Mouse (Mus musculus) T-helper 2 cell (primary cell): ENCODE data around the gene Rpgrip1l.

Experiments used
- in situ Hi-C: fragments of 300-600 bp; cut with MboI, MseI; formaldehyde crosslinking; loops from one replicate; pipeline ENCODE4 v1.15.1; 2025; ENCODE audit warnings: high pct_unique_total_duplicates

The Rpgrip1l gene

DNA sequence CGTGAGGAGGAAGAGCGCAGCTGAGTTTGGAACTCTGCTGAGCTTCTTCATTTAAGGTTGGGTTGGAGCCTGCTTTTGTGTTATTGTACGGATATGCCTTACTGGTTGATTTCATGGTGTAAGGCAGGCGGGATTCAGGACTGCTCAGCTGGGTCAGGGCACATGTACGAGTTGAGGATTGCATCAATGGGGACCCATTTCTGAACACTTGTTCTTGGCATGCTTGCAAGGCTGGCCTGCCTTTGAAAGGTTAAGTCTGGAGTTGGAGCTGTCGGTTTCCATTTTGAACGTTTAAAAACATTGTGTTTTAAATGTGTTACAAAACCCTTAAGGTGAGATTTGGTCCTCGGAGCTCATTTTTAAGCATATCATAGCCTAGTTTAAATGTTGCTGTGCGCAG lies 16.0 kb upstream of the Rpgrip1l start:
- in situ Hi-C loops = no loop called here

DNA sequence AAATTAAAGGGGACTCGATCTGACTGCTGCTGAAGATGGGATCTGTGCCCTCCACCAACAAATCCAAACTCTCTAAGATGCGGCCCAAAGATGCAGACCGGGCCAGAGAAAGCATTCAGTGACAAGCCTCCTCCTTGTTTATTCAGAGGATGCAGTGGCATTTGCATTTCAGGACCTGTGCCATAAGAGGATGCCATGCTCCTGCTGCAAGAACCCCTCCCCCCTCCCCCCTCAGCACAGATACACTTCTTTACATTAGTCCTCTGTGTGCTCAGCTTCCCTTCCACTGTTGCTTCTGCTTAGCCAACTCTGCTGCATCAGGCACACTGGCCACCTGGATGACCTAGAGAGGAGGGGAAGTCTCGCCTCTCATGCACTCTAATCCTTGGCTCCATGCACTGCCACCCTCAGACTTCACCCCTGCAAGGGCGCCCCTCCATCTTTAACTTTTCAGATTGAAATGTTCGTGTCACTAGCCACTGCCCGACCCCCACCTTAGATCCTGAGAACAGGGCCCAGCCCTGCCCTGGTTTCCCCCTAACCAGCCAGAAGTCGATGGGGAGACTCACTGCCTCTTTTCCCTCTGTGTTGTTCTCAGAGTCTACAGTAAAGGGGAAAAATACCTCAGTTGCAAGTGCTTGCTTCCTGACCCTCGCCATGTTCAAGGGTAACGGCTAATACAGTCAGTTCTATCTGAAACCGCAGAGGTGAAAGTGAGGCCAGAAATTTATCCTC lies 14.6 kb upstream of the Rpgrip1l start:
- in situ Hi-C loops = no loop called here

DNA sequence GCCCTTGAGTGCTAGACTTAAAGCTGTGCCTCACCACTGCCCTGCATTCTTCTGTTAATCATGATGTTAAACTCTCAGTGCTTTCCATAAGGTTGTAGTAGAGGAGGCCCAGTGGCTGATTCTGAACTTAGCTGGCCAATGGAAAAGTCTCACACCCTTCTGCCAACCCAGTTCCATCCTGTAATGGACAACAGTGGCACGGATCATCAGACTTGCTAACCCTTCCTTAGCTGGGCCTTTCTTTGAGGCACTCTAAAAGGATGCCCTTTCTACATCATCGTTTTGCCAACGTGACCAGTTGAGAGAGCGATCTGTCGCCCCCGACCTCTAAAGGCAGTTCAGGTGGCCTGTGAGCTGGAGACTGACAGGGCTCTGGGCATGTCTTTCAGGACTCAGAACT lies 13.9 kb upstream of the Rpgrip1l start:
- in situ Hi-C loops = no loop called here

DNA sequence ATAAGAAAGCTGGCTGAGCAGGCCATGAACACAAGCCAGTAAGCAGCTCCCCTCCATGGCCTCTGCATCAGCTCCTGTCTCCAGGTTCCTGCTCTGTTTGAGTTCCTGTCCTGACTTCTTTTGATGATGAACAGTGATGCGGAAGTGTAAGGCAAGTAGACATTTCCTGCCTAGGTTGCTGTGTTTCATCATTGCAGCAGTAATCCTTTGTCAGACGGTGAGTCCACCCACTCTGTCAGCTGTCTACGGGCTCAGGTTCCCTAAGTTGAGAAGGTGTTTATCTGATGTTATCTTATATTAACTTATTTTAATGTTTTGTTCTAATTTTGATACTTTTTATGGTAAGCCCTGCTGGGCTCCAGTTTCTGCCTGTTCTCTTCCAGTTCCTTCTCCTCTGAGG lies 13.0 kb upstream of the Rpgrip1l start:
- in situ Hi-C loops = no loop called here

DNA sequence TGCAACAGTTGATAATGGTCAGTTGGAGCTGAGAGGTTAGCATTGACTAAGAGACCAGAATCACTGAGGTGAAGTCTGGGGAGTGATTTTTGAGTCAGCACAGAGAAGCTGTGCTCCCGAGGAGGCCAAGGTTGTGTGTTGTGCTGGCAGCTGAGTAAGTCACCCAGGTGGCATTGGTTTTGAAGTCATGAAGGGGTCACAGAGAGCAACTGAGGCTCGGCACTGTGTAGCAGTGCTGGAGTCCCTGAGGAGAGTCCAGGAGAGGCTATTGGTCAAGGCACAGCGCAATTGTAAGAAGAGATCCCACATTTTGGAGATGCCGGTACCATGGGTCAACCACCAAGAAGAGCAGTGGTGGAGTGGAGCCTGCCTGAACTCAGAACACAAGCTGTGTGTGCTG lies 11.9 kb upstream of the Rpgrip1l start:
- in situ Hi-C loops = loop anchor here (25.0 kb wide), 1 partner anchor 438 kb away; no protein-coding TSS in a partner anchor

DNA sequence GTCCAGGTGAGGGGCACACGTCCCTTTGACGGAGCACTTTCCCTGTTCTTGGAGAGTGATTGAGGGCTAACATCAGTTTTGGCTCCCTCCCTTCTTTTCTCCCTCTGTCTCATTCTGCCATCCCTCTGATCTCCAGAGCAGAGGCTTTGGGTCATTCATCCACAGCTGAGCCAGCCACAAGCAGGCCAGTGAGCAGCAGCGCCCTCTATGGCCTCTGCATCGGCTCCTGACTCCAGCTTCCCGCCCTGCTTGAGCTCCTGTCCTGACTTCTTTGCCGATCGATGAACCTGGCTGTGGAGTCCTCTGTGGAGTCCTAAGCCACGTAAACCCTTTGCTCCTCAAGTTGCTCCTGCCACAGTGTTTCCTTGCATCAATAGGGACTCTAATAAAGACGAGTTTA lies 11.2 kb upstream of the Rpgrip1l start:
- in situ Hi-C loops = loop anchor here (25.0 kb wide), 1 partner anchor 437 kb away; no protein-coding TSS in a partner anchor

DNA sequence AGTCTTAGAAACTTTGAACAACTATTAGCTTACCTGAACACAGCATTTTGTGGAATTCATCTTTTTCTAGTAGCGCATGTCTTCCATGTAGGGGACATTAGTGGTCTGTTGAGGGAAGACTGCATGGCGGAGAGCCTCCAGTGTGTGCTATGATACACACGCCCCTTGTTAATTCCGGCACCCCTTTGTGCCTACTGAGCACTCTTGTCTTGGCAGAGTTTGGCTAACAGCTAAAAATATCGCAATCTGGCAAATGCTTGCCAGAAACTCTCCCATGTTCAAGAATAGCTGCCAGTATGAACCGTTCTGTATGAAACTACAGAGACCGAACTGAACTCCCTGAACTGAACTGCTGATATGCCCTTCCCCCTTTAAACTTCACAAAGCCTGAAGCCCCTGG lies 10.4 kb upstream of the Rpgrip1l start:
- in situ Hi-C loops = loop anchor here (25.0 kb wide), 1 partner anchor 436 kb away; no protein-coding TSS in a partner anchor

DNA sequence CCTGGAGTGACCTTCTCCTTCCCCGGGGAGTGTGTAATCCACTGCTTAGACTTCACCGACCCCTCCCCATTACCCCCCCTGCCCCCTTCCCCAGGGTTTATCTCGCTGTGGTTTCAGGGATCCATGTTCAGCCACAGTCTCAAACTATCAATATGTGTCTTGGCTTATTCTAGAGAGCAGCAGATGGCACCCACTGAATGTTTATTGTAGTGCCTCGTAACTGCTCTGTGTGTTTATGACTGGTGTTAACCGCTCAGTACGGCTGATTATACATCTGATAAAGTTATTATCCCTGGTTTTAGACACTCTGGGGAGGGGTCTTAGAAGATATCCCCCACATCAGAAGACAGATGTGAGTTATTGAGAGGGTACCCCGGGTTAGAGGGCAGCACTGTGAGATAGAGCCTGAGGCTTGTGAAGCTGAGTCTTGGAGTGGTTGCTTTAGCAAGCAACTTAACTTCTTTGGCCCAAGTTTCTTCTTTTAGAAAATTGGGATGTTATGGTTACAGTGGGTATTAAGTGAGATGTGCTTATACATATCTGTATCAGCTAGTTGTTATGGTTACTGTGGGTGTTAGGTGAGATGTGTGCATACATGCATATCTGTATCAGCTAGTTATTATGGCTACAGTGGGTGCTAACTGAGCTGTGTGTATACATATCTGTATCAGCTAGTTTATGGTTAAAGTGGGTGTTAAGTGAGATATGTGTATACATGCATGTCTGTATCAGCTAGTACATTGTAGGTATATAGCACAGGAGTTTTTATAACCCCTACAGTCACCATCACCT lies 6.1 kb upstream of the Rpgrip1l start:
- in situ Hi-C loops = loop anchor here (25.0 kb wide), 1 partner anchor 432 kb away; no protein-coding TSS in a partner anchor

DNA sequence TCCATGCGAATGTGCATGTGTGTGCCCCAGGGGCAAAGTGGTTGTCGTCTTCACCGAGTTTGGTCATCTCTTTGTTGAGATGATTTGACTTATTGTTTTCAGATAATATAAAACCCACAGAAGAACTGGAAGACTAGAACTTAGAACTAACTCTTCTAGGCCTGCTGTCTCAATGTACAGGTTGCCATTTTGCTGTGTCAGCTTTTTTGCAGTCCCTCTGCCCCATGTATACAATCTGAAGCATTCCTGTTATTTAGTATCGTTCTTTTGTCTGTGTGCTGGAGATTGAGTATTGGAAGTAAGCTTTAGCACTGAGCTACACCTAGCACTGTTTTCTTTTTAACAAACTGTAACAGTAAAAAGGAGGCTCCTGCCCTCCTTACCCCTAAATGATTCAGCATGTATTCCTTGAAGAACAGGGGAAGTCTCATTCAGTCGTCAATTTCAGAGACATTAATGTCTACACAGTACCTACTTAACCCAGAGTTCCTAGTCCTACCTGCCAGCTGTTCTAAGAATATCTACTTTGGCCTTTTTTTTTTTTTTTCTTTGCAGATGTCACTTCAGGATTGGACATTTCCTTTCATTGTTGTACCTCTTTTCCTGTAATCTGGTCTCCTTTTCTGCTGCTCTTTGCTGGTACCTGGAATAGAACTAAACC lies 4.6 kb upstream of the Rpgrip1l start:
- in situ Hi-C loops = loop anchor here (25.0 kb wide), 1 partner anchor 430 kb away; no protein-coding TSS in a partner anchor

DNA sequence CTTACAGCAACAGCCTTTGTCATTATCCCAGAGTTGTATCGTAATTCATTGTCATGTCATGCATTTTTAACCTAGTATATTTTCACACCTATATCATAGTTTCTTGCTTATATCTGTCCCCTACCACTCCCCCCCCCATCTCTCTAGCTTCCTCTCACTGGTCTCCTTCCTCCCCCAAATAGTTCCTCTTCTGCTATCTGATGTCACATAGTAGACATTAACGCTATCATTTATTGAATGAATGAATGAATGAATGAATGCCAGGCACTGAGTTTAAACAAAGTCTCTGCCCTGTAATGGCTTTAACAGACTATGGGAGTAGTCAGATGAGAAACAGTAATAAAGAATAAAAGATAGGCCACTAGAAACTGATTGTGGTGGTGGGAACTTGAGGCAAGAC lies 720 bp downstream of the Rpgrip1l start:
- in situ Hi-C loops = loop anchor here (25.0 kb wide), 1 partner anchor 425 kb away; no protein-coding TSS in a partner anchor

DNA sequence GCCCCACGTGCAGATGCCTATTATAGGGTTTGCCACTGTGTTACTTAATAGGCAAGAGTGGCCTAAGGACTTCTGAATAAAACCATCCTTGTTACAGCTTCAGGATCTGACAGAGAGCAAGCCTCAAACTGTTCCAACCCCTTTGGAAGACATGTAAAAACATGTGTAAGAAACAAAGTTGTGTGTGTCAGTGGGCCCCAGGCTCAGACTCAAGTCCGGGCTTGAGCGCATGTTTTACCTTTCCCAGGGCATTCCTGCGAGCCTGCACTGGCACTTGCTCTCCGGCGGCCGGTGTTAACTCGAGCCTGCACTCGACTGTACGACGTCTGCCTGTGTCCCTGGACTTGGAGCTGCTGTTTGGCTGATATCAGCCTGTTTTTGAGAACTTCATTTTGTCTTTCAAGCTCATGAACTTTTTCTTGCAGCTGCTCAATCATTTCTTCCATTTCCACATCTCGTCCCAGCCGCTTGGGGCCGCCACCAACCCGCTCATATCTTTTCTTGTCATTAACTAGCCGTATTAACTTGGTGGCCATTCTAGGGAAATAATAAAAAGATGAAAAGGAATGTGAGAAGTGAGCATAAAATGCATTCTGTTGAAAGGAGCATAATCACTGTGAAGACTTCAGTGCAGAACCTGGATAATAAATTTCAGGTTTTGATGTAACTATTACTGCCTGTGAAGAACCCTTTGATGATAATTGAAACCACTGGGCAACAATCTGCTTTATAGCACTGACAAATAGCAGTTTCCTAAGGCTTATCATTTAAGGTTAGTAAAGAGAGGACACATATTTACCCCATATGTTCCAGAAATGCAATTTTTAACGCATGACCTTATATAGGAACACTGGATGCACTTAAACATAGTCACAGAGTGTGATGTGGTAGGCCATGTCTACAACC lies 8.3 kb downstream of the Rpgrip1l start:
- in situ Hi-C loops = loop anchor here (25.0 kb wide), 1 partner anchor 417 kb away; no protein-coding TSS in a partner anchor

DNA sequence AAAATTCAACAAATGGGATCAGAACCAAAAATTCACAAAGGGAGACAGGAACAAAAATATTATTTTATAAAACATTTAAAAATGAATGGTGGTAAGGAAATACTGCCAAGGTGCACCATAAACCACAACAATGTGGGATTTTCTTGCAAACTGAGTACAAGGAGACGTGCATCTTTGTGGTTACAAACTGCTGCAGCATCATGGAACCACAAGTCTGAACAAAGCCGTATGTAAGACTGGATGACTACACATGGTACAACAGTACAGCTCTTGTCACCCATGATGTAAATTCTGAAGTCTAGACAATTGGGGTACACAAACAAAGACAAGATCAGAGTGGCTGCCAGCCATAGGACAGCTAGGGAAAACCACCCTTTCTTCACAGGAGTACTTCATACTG lies 14.4 kb downstream of the Rpgrip1l start:
- in situ Hi-C loops = no loop called here

DNA sequence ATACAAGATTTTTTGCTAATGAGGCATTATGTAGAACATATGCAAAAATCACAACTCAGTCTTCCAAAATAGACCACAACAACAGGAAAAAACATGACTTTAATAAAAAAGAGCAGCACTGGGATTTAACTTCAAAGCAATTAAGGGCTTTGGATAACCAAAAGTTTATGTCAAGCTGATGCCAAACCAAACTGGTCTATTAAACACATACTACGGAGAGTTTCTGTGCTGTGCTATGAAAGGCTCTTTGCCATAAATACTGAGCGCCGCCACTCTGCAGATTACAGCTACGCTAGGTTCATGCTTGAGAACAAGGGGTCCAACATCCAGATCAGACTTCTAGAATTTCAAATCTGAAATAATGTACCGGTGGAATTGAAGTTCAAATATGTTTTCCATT lies 17.3 kb downstream of the Rpgrip1l start:
- in situ Hi-C loops = no loop called here

DNA sequence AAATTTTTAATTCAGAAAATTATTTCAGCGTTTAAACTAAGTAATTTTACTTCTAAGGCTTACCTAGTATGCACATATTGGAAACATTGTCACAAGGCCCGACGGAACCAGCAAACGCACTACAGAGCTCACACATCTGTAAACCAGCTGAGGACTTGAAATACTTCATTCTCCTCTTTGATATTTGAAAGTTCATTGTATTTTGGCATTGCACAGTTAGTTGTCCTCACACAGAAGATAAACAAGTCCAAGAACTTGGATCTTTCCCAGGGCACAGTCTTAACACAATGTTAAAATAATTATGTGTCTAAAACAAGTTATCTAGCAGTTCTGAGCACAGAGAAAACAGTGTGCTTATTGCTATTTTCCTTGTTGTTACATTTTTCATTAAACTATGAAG lies 22.5 kb downstream of the Rpgrip1l start:
- in situ Hi-C loops = no loop called here

DNA sequence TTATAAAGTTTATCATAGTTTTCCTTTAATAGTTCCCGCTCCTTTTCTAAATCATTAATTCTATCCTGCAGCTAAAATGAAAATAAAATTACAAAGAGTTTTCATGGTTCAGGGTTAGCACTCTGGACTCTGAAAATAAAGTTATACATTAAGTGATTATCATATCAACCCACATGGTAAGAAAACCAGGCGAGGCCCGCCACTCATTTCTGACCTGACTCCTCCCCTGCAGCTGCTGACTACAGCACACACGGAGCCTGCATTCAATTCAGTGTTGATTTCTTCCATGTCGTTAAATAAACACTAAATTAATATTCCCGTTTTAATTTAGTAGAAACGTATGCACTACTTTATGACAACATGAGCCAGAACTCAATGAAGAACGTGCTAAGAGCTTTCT lies 26.8 kb downstream of the Rpgrip1l start:
- in situ Hi-C loops = no loop called here

DNA sequence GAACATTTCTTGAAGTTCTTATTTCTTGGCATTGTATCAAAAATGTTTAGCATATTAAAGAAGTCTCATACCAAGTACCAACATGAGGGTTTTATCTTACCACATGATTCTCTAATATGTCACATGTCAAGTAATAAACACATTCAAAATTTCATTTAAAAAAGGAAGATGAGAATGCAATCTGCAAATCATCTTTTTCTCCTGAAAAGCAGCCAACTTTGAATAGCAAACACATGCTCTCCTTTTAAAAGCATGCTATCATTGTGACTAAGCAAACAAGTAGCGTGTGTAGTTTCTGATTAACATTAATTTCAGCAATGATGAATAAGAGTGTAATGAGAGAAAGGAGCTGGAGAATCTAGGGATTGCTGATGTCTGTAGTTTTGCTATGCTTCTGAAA lies 29.2 kb downstream of the Rpgrip1l start:
- in situ Hi-C loops = no loop called here

DNA sequence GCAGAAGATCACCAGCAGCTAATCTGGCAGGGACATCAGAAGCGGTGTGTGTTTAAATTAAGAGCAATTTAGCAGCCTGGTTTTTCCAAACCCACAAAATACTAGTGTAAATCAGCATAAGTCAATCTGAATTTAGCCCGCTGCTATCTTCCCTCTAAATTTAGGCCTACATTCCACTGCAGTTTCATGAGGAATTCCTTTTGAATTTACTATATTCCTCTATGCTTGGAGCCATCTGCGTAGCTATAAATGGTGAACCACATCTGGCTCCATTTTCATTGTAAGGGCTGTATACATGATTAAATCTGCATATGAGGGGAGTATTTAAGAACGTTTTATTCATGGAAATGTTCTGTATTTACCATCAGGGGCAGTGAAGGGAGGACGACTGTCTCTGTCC lies 30.4 kb downstream of the Rpgrip1l start:
- in situ Hi-C loops = no loop called here

DNA sequence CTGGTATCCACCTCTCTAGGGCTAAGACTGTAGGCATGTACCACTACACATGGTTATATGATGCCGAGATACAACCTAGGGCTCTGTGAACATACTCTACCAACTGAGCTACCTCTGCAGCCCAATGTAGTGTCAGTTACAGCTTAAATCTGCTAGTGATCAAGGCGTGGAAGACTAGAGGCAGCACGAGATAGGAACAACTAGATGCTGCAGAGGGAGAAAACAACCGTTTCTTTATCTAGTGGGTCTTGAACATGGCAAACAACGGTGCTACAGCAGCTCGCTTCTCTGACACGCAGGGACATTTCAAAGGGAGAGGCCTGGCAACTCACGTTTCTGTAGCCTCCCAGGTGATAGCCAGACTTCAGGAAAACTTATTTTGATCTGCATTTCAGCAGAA lies 31.5 kb downstream of the Rpgrip1l start:
- in situ Hi-C loops = no loop called here

DNA sequence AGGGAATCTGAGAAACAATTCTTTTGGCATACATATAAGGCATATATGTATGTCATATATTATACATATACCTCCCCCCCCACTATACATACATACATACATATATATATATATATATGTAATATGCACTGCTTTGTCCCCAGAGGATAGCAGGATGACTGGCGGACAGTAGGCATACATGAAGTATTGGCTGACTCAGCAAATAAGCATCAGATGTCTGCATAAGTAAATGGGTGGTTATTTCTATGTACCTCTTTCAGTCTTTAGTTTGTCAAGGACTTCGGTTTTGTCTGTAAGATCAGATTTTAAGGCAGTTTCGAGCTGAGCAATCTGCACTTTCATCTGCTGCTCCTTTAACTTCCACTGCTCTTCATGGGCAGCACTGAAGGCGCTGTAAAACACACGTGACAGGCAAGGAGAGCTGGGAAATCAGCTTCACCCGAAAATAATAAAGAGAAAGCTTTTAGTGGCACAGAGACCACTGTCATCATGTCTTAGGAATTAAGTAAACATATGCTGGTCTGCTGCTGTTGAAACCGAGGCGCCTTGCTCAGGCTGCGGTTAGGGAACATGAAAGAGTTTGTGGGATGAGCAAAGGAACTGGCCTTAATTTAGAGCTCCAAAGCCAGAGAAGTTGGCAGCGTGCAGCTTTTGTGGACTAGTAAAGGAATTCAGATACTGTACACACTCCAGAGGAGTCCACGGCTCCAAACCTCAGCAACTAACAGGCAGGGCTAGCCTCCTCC lies 32.4 kb downstream of the Rpgrip1l start:
- in situ Hi-C loops = no loop called here

DNA sequence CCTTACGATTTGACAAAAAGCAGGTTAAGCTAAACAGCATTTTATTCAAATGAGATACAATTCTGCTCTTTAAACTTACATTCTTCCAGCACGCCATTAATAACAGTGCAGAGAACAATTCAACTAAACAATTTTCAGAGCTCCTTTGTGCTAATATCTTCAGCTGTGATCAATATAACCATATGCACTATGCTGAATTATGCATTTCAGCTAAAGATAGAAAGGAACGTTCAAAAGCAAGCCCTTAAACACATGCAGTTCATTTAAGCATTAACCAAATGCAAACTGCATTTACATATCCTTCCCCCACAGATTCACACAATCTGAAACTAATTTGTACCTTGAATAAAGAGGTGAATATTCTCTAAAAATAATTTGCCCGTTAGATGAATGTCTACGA lies 35.0 kb downstream of the Rpgrip1l start:
- in situ Hi-C loops = no loop called here
